Mouse (Mus musculus): ENCODE results near the gene Pip5k1b. TPM values are rescaled to one million over a fixed set of nuclear protein-coding genes. Genes with fewer than 3 reads are reported as not detected.

The Pip5k1b gene
- total RNA-seq, 2 experiments from 2014 or later: 28.9 to 29.9 TPM

- no peak overlapping the region for H3K27ac ChIP-seq
- no peak for TF ChIP-seq CTCF (IDR thresholded peaks at IDR 0.05)
- no peak overlapping the region for H3K4me3 ChIP-seq
- intact Hi-C loops (cut with DNase I): no loop called here
- no peak for DNase-seq (ENCODE audit: extremely low spot score in 1 of 2, low spot score in 2 of 2)
These were observed 128.9 kb downstream of the Pip5k1b start for GRCm38 (mm10) chr19:24426759-24427181.

- intact Hi-C loops (cut with DNase I): loop anchor here (5.0 kb wide), 1 partner anchor 104 kb away; no protein-coding TSS in a partner anchor
- no peak for TF ChIP-seq CTCF (IDR thresholded peaks at IDR 0.05)
- Histone ChIP-seq H3K27ac (peak overlapping the region; percentile 55), H3K4me3 (no peak overlapping the region)
- DNase-seq (ENCODE audit: extremely low spot score in 1 of 2, low spot score in 2 of 2): no peak
These were observed 137.6 kb downstream of the Pip5k1b start for GRCm38 (mm10) chr19:24418030-24418429.

- peak; percentile 14 to 19 for DNase-seq (ENCODE audit: extremely low spot score in 1 of 2, low spot score in 2 of 2)
- TF ChIP-seq CTCF (IDR thresholded peaks at IDR 0.05): no peak
- Histone ChIP-seq H3K27ac (peak overlapping the region; percentile 73), H3K4me3 (no peak overlapping the region)
- intact Hi-C loops (cut with DNase I): loop anchor here (1.0 to 5.0 kb wide), 2 partner anchors 39 to 105 kb away; no protein-coding TSS in a partner anchor
These were observed 138.0 kb downstream of the Pip5k1b start for GRCm38 (mm10) chr19:24417659-24418004.

GRCm38 (mm10) chr19:24416975-24417658, 138.6 kb downstream of the Pip5k1b start:
- peak overlapping the region; percentile 73 for H3K27ac ChIP-seq
- no peak for TF ChIP-seq CTCF (IDR thresholded peaks at IDR 0.05)
- no peak overlapping the region for H3K4me3 ChIP-seq
- intact Hi-C loops (cut with DNase I): loop anchor here (1.0 to 5.0 kb wide), 3 partner anchors 39 to 105 kb away; no protein-coding TSS in a partner anchor
- DNase-seq (ENCODE audit: extremely low spot score in 1 of 2, low spot score in 2 of 2): no peak

GRCm38 (mm10) chr19:24415778-24416621, 139.7 kb downstream of the Pip5k1b start:
- no peak overlapping the region for H3K4me3 ChIP-seq
- DNase-seq (ENCODE audit: extremely low spot score in 1 of 2, low spot score in 2 of 2): no peak
- no peak for TF ChIP-seq CTCF (IDR thresholded peaks at IDR 0.05)
- peak overlapping the region; percentile 59; the same call in 1 of the 2 replicates for H3K27ac ChIP-seq
- intact Hi-C loops (cut with DNase I): loop anchor here (1.0 to 5.0 kb wide), 2 partner anchors 90 to 106 kb away; no protein-coding TSS in a partner anchor

- intact Hi-C loops (cut with DNase I): no loop called here
These were observed 146.7 kb downstream of the Pip5k1b start for GRCm38 (mm10) chr19:24408863-24409564.

GRCm38 (mm10) chr19:24404716-24405115, 151.0 kb downstream of the Pip5k1b start:
- intact Hi-C loops (cut with DNase I): no loop called here
- no peak overlapping the region for H3K27ac ChIP-seq
- TF ChIP-seq CTCF (IDR thresholded peaks at IDR 0.05): no peak
- DNase-seq (ENCODE audit: extremely low spot score in 1 of 2, low spot score in 2 of 2): no peak
- H3K4me3 ChIP-seq: no peak overlapping the region

More at GRCm38 (mm10) chr19:24408863-24409564, 146.7 kb downstream of the Pip5k1b start:
- TF ChIP-seq CTCF (IDR thresholded peaks at IDR 0.05): no peak
- H3K27ac ChIP-seq: no peak overlapping the region
- no peak for DNase-seq (ENCODE audit: extremely low spot score in 1 of 2, low spot score in 2 of 2)
- H3K4me3 ChIP-seq: no peak overlapping the region

- Histone ChIP-seq H3K27ac (no peak overlapping the region), H3K4me3 (no peak overlapping the region)
- intact Hi-C loops (cut with DNase I): no loop called here
- DNase-seq (ENCODE audit: extremely low spot score in 1 of 2, low spot score in 2 of 2): no peak
- no peak; the same call in 1 of the 2 replicates for TF ChIP-seq CTCF (IDR thresholded peaks at IDR 0.05)
These were observed 152.4 kb downstream of the Pip5k1b start for GRCm38 (mm10) chr19:24403245-24403644.

- no peak overlapping the region for H3K4me3 ChIP-seq
- no peak for TF ChIP-seq CTCF (IDR thresholded peaks at IDR 0.05)
- no peak overlapping the region for H3K27ac ChIP-seq
- DNase-seq (ENCODE audit: extremely low spot score in 1 of 2, low spot score in 2 of 2): no peak
- intact Hi-C loops (cut with DNase I): no loop called here
These were observed 161.8 kb downstream of the Pip5k1b start for GRCm38 (mm10) chr19:24393920-24394319.

GRCm38 (mm10) chr19:24391519-24392251, 164.0 kb downstream of the Pip5k1b start:
- TF ChIP-seq CTCF (IDR thresholded peaks at IDR 0.05): no peak
- H3K27ac ChIP-seq: no peak overlapping the region
- intact Hi-C loops (cut with DNase I): no loop called here

More at GRCm38 (mm10) chr19:24391519-24392251, 164.0 kb downstream of the Pip5k1b start:
- H3K4me3 ChIP-seq: no peak overlapping the region
- DNase-seq (ENCODE audit: extremely low spot score in 1 of 2, low spot score in 2 of 2): no peak
